Mouse (Mus musculus) liver, embryonic 14.5 days (tissue): Measurements from ENCODE around the gene Sepsecs. TPM values are rescaled to one million over a fixed set of nuclear protein-coding genes. Genes with fewer than 3 reads are reported as not detected.

ENCODE experiments used
- ATAC-seq: fragments of 200-750 bp; cut with Nextera tagmentation; 2 replicates; pipeline ENCODE4 v1.8.0; 2017; ENCODE audit warnings: moderate number of reproducible peaks, mild to moderate bottlenecking, moderate library complexity; ENCODE audit not compliant: insufficient read depth
- DNase-seq, 3 experiments: peaks; one replicate each; pipeline ENCODE4 v3.0.0-alpha.2; 2012 to 2013; ENCODE audit warnings: low read depth in 3 of 3, low spot score in 3 of 3
- H3K27ac ChIP-seq: fragments of 300-500 bp; sonication (generic); 2 replicates; pipeline ENCODE4 v1.5.1; 2014; ENCODE audit warnings: moderate library complexity, mild to moderate bottlenecking, control low read depth, inconsistent platforms
- H3K27me3 ChIP-seq: fragments of 300-500 bp; sonication (generic); 2 replicates; pipeline ENCODE4 v1.6.1; 2014; ENCODE audit warnings: mild to moderate bottlenecking, low read length, moderate library complexity; ENCODE audit not compliant: control insufficient read depth, insufficient read depth
- H3K36me3 ChIP-seq: fragments of 300-500 bp; sonication (generic); replicated peaks from 2 replicates; pipeline ENCODE4 v1.6.1; 2014; ENCODE audit warnings: low read depth; ENCODE audit not compliant: control insufficient read depth, insufficient read depth
- H3K4me1 ChIP-seq, 2 experiments: fragments of 200-500 bp in 1 of 2; fragments of 300-500 bp in 1 of 2; sonication (generic) in 1 of 2; replicated peaks; 2 replicates each; pipeline ENCODE4 v1.6.1; 2012 to 2014; ENCODE audit warnings: antibody characterized with exemption in 1 of 2, inconsistent platforms in 1 of 2, low read length in 1 of 2; ENCODE audit not compliant: control insufficient read depth in 2 of 2, insufficient read depth in 2 of 2
- H3K4me2 ChIP-seq: fragments of 300-500 bp; sonication (generic); 2 replicates; pipeline ENCODE4 v1.6.1; 2014; ENCODE audit warnings: low read depth, mild to moderate bottlenecking, control low read depth, moderate library complexity
- H3K4me3 ChIP-seq, 2 experiments: fragments of 200-500 bp in 1 of 2; fragments of 300-500 bp in 1 of 2; sonication (generic) in 1 of 2; 2 replicates each; pipeline ENCODE4 v1.5.1; 2012 to 2014; ENCODE audit warnings: low read depth in 2 of 2, low read length in 2 of 2, mild to moderate bottlenecking in 2 of 2, control low read depth in 1 of 2, inconsistent platforms in 1 of 2, moderate library complexity in 1 of 2; ENCODE audit not compliant: insufficient read depth in 1 of 2
- H3K9ac ChIP-seq: fragments of 300-500 bp; sonication (generic); replicated peaks from 2 replicates; pipeline ENCODE4 v1.6.1; 2014; ENCODE audit warnings: mild to moderate bottlenecking, control low read depth, moderate library complexity
- H3K9me3 ChIP-seq: fragments of 300-500 bp; sonication (generic); 2 replicates; pipeline ENCODE4 v1.6.1; 2016; ENCODE audit warnings: low read length, mixed read lengths; ENCODE audit not compliant: control insufficient read depth
- CTCF ChIP-seq: IDR thresholded peaks from 2 replicates; pipeline ENCODE4 v1.5.1; 2016; ENCODE audit warnings: antibody characterized with exemption, low read depth, control low read depth
- EP300 ChIP-seq: IDR thresholded peaks from 2 replicates; pipeline ENCODE4 v1.6.1; 2016; ENCODE audit warnings: antibody characterized with exemption, low read depth
- WGBS: fragments of 180-500 bp; shearing (Covaris S2); extraction: QIAGEN DNeasy Blood & Tissue Kit; methylation state at CpG from one replicate; pipeline ENCODE4 v1.1.7; 2014; ENCODE audit not compliant: insufficient replicate concordance; 5-methylcytosine and 5-hydroxymethylcytosine counted together
- polyA plus RNA-seq, 2 experiments: library from polyadenylated mRNA; depleted of rRNA in 1 of 2; stranded (reverse) in 1 of 2; unstranded in 1 of 2; fragments of >200 nt; fragmentation: Nextera tagmentation in 1 of 2; extraction: Ambion mirVana in 1 of 2; gene quantifications; 2 replicates each; pipeline versions ENCODE4 v1.2.1 to v1.2.3; 2012 to 2014

Sepsecs gene
- polyA plus RNA-seq, 2 experiments: 6.0 to 6.4 TPM

GRCm38 (mm10) chr5:52628783-52629182, 40.7 kb downstream of the Sepsecs start:
- no peaks in the 10 kb centered on the region for H3K9me3 ChIP-seq
- no peak overlapping the region for H3K9ac ChIP-seq
- ATAC-seq (no peak), DNase-seq (no peak)
- TF ChIP-seq EP300: no peak
- no peak for TF ChIP-seq CTCF
- H3K36me3 ChIP-seq: no peaks in the 10 kb centered on the region
- no peaks in the 10 kb centered on the region for H3K27me3 ChIP-seq
- H3K4me2 ChIP-seq: no peak overlapping the region
- no peaks in the 10 kb centered on the region for H3K4me1 ChIP-seq
- H3K4me3 ChIP-seq: no peak overlapping the region
- 57% methylated on average over 3 of the region's 3 CpGs for WGBS
- no peak overlapping the region for H3K27ac ChIP-seq

GRCm38 (mm10) chr5:52627713-52628112, 41.8 kb downstream of the Sepsecs start:
- WGBS: 58% methylated on average over 8 of the region's 8 CpGs
- no peak for TF ChIP-seq CTCF
- no peak for TF ChIP-seq EP300
- ATAC-seq (no peak), DNase-seq (no peak)
- H3K9ac ChIP-seq: no peak overlapping the region
- no peak overlapping the region for H3K4me3 ChIP-seq
- H3K36me3 ChIP-seq: no peaks in the 10 kb centered on the region
- H3K4me1 ChIP-seq: no peaks in the 10 kb centered on the region
- H3K27me3 ChIP-seq: no peaks in the 10 kb centered on the region
- H3K27ac ChIP-seq: no peak overlapping the region
- H3K9me3 ChIP-seq: no peaks in the 10 kb centered on the region
- H3K4me2 ChIP-seq: no peak overlapping the region

GRCm38 (mm10) chr5:52626092-52626491, 43.4 kb downstream of the Sepsecs start:
- no peaks in the 10 kb centered on the region for H3K27me3 ChIP-seq
- 52% methylated on average over 8 of the region's 8 CpGs for WGBS
- TF ChIP-seq EP300: no peak
- no peak for TF ChIP-seq CTCF
- no peaks in the 10 kb centered on the region for H3K36me3 ChIP-seq
- DNase-seq (no peak), ATAC-seq (no peak)
- H3K4me3 ChIP-seq: no peak overlapping the region
- no peak overlapping the region for H3K27ac ChIP-seq
- H3K4me2 ChIP-seq: no peak overlapping the region
- H3K4me1 ChIP-seq: no peaks in the 10 kb centered on the region
- no peaks in the 10 kb centered on the region for H3K9me3 ChIP-seq
- H3K9ac ChIP-seq: no peak overlapping the region

- 73% methylated on average over 1 of the region's 1 CpGs for WGBS
- TF ChIP-seq EP300 (no peak), CTCF (no peak)
- Histone ChIP-seq H3K36me3 (no peaks in the 10 kb centered on the region), H3K4me1 (no peaks in the 10 kb centered on the region), H3K27ac (no peak overlapping the region), H3K27me3 (no peaks in the 10 kb centered on the region), H3K9ac (no peak overlapping the region), H3K4me2 (no peak overlapping the region), H3K4me3 (no peak overlapping the region), H3K9me3 (no peaks in the 10 kb centered on the region)
- ATAC-seq (no peak), DNase-seq (no peak)
Measured at GRCm38 (mm10) chr5:52624956-52625355, 44.6 kb downstream of the Sepsecs start.

- ATAC-seq (no peak), DNase-seq (no peak)
- Histone ChIP-seq H3K4me3 (no peak overlapping the region), H3K9me3 (no peaks in the 10 kb centered on the region), H3K4me2 (no peak overlapping the region), H3K9ac (no peak overlapping the region), H3K27me3 (peaks cover 6% of the 10 kb centered on the region), H3K4me1 (no peaks in the 10 kb centered on the region), H3K36me3 (no peaks in the 10 kb centered on the region), H3K27ac (no peak overlapping the region)
- WGBS: 65% methylated on average over 2 of the region's 2 CpGs
- TF ChIP-seq EP300: no peak
- TF ChIP-seq CTCF: no peak
Measured at GRCm38 (mm10) chr5:52623099-52623498, 46.4 kb downstream of the Sepsecs start.
